Mouse (Mus musculus): ENCODE data around the gene Rsph3b. TPM values are rescaled to one million over a fixed set of nuclear protein-coding genes. Genes with fewer than 3 reads are reported as not detected.
"Not testable (repeated sequence)": the region's sequence is repeated elsewhere in the genome, so short reads cannot be mapped to it uniquely, and the experiment has no call there.

Gene Rsph3b
- total RNA-seq, 2 experiments from 2014 or later: 20.3 to 26.5 TPM

DNA sequence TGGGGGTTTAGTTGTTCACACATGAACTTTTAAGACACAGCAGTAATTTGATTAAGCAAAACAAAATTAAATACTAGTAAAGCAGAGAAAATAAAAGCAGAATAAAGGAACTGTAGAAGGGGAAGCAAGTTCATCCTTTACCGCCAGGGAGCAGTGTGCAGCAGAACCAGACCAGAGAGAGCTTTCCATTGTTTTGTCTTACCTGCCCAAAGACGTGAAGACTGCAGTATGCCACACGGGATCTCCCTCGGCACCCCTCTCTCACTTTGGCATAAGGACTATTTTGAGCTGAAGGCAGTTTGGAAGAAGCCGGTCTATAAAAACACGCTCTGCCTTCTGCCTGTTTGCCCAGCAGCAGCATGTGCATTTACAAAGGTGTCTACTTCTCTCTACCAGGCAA, 16.9 kb upstream of the Rsph3b start:
- peak; percentile 47 for TF ChIP-seq CTCF (IDR thresholded peaks at IDR 0.05)
- H3K27ac ChIP-seq; H3K4me3 ChIP-seq; DNase-seq; intact Hi-C loops (cut with DNase I): not testable (repeated sequence)

DNA sequence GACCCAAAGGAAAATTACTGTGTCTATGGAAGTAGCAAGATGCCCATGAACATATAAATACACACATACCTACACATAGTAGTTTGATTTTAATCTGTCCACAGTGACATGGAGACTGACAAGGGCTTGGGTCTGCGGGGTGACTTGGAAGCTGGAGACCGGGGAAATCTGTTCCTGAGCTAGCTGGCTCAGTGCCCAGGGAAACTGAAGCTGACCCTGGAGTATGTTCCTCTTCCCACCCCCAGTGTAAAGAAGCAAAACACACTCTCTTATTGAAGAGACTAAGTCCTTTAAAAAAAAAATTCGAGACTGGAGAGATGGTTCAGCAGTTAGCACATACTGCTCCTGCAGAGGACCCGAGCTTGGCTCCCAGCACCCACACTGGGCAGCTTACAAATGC, 14.5 kb upstream of the Rsph3b start:
- H3K4me3 ChIP-seq; intact Hi-C loops (cut with DNase I); H3K27ac ChIP-seq: not testable (repeated sequence)
- DNase-seq: peak; percentile 26

DNA sequence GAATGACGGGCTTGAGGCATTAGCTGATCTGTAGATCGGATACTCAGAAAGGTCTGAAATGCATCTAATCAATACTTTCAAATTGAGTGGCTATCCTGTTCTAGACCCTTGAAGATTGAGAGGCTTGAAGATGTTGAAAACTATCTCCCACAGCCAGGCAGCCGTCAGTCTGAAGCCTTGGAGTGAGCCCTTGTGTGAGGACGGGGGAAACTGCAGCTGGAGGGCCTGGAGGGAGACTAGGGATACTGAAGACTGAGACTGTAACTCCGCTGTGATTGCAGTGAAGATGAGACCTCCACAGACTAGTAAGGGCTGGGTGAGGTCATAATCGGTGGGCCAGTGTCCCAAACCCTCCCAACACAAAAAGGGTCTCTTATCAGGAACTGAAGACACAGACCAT, 13.9 kb upstream of the Rsph3b start:
- H3K27ac ChIP-seq; DNase-seq; H3K4me3 ChIP-seq; intact Hi-C loops (cut with DNase I): not testable (repeated sequence)

DNA sequence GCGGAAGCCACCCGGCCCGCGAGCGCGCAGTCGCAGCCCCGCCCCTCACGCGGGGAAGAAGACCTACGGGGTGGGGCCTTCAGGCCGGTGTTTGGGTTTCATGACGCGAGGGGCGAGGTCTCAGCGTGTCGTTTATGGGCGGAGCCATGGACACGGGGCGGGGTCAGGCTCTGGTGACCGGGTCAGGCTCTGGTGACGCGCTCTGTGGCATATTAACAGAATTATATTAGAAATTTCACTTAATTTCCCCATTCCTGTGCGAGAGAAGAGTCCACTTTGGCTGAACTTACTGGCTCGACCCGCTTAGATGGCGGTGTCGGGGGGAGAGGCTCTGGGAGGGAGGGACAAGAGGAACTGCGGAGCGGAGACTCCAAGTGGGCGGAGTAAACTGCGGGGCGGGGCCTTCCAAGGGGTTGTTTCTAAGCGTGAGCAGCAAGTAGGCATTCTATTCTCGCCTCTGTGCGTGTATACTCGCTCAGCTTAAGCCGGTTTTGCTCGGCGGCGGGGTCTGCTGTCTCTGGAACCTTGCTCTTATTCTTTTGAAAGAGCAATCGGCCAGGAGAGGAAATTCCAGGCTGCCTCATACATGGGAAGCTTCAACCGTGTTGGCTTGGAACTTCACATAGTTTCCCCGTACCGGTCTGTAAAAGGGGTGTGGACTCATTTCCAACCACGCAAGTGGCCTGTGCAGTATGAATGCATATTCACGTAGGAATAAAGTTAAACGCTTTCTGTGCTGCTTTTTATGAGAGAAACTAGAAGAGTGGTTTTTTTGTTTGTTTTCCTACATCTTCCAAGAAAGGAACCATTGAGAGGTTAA, 12.9 kb upstream of the Rsph3b start:
- DNase-seq; intact Hi-C loops (cut with DNase I): not testable (repeated sequence)

DNA sequence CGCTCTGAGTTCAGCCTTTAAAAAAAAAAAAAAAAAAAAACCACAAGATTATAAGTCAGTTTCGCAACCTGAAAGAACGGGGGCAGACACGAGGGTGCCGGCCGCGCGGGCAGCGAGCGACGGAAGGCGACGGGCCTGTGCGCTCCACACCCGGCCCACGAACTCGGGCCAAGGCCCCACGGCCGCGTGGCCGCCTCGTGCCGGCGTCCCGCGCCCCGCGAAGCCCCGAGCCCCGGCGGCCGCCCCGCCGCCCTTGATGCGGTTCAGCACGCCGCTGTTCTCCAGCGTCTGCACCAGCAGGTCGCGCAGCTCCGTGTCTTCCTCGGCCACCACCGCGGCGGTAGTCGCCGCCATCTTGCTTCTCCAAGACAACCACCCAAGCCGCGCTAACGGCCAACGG, 12.3 kb upstream of the Rsph3b start, which contains the start of gene Tagap1:
Tagap1 (minus strand) TSS at position 381 of the 400 bp plus-strand sequence.
- intact Hi-C loops (cut with DNase I): not testable (repeated sequence)
- DNase-seq: peak; percentile 65
- Histone ChIP-seq H3K27ac (peak within 1 kb of the TSS; percentile 83), H3K4me3 (peak within 1 kb of the TSS; percentile 75)

More for the DNA sequence above, 12.9 kb upstream of the Rsph3b start:
- Histone ChIP-seq H3K27ac (peak overlapping the region; percentile 83), H3K4me3 (peak overlapping the region; percentile 65)

DNA sequence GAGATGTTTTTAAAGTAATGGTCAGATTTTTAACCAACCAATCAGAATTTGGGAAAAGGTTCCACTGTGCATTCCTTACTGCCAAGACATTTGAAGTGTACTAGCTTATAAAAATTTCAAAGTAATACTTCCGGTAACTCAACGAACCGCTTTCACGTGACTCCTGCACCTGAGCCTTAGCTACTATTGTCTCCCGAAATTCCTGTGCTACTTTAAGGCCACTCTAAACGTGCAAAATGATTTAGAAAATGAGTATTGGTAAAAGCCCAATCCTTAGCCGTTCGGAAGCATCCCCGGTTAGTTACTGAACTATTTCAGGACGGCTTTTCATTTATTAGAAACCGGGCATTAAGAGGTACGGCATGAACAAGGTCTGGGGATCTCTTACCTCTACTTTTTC, 11.9 kb upstream of the Rsph3b start:
- peak overlapping the region; percentile 75 for H3K27ac ChIP-seq
- intact Hi-C loops (cut with DNase I); DNase-seq: not testable (repeated sequence)
- H3K4me3 ChIP-seq: peak overlapping the region; percentile 75

DNA sequence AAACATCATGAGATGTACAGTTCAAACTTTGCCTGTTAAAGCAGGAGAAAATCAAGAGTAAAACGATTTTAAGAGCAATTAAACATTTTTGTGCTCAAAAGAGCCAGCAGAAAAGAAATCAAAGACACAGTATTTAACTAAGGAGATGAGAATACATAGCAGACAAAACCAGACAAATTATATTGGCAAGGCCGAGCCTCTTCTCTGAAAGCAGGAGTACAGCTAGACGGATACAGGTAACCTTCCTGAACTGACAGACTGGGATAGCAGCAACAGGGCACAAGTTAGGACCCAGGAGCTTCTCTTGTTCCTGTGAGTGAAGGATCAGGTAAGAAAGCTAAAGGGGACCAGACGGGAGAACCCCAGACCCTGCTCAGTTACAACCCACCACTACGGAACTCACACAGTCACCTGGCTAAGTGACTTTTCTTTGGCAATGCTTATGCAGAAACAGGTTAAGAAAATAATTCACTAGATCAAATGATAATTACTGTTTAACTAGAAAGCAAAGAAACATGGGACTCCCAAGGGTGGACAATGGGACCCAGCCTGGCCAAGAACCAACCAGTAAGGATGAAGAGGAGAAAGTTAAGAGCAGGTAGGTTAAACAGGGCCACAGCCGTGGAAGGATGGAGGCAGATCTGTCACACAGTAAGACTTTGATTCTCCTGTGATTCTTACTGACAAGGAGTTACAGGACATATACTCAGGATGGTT, 11.2 kb upstream of the Rsph3b start:
- DNase-seq; intact Hi-C loops (cut with DNase I): not testable (repeated sequence)
- Histone ChIP-seq H3K27ac (peak overlapping the region; percentile 66), H3K4me3 (peak overlapping the region; percentile 75)

DNA sequence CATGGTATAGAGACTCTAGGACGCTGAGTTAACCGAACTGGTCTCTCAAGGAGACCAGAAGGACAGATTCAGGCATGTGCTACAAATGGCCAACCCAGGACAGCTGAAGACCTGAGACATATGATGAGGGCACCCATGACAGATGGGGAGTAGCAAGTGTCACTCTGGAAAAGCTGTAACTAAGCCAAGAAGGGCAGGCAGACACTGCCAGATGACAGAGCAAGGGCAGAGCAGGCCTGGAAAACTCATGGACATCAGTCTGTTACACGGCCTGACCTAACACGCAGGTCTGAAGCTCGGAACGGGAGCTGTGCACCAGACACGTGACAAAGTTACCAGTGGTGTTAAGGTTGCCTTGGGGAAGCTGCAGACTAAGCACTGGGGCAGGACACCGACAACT, 10.4 kb upstream of the Rsph3b start:
- H3K4me3 ChIP-seq; intact Hi-C loops (cut with DNase I): not testable (repeated sequence)
- peak overlapping the region; percentile 66; the same call in 1 of the 2 replicates for H3K27ac ChIP-seq
- DNase-seq: peak; percentile 43

DNA sequence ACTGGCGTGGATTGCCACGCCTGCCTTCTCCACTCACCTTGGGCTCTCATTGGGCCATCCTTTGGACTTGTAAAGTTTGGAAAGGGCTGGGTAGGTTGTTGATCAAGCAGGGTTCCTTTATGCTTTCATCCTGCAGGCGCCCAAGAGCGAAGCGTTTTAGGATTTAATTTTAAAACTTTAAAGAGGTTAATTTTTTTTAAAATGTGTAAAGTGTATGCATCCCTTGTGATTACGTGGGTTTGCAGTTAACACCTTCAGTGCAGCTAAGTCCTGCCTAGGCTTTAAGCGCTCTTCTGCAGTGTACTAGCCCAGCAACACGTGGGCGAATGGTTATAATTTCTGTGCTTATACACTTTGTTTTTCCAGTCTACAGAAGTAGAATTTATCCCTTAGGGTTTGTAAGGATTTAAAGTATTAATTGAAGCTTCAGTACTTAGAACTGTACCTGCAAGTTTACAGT, 317 bp upstream of the Rsph3b start:
- Histone ChIP-seq H3K4me3 (peak overlapping the region; percentile 76), H3K27ac (peak overlapping the region; percentile 91)
- intact Hi-C loops (cut with DNase I); DNase-seq: not testable (repeated sequence)

DNA sequence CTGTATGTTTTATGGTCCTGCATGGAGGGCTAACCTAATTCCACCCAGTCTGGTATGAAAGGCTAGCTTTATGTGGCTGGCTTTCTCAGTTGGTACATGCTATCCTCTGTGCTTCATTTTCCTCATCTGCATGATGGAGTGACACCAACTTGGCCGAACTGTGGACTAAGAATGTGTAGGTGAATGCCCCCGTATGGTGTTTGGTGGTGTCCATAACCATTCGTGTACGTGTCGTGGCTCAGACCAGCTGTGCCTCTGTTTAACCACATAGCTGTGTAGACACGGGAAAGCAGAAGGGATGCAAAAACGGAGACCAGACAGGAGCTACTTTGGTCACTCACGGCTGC, 872 bp downstream of the Rsph3b start:
- H3K4me3 ChIP-seq: peak overlapping the region; percentile 76
- H3K27ac ChIP-seq; DNase-seq; intact Hi-C loops (cut with DNase I): not testable (repeated sequence)

DNA sequence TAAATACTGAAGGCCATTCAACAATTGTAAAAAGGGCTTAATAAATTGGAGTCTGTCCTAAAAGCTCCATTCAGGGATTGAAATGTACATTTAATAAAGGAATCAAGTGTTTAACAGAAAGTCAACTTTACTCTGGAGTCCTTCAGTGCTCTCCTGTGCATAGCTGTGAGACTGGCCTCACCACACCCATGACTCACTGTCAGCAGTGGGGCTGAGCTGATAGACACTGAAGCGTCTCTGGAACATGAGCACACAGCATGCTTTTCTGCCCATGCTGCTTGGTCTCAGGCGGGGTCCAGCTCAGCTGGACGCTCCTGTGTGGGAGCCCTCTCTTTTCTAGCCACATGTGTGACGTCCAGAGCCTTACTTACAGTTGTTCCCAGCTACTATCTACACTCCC, 5.9 kb downstream of the Rsph3b start:
- intact Hi-C loops (cut with DNase I); H3K27ac ChIP-seq; H3K4me3 ChIP-seq; DNase-seq: not testable (repeated sequence)

DNA sequence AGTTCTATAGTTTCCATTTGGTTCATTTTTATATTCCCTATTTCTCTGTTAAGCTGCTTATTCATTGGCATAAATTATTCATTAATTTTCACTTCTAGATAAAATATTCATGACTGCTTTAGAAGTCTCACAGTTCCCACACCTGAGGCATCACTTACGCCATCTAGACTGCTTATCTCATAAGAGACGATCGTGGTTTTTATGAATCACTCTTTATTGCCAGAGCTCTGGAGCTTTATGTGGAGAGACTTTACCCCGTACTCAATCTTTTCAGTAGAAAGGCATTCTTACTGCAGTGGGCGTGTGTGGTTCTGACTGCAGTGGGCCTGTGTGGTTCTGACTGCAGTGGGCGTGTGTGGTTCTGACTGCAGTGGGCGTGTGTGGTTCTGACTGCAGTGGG, 16.9 kb downstream of the Rsph3b start:
- DNase-seq; H3K4me3 ChIP-seq; H3K27ac ChIP-seq; intact Hi-C loops (cut with DNase I): not testable (repeated sequence)

DNA sequence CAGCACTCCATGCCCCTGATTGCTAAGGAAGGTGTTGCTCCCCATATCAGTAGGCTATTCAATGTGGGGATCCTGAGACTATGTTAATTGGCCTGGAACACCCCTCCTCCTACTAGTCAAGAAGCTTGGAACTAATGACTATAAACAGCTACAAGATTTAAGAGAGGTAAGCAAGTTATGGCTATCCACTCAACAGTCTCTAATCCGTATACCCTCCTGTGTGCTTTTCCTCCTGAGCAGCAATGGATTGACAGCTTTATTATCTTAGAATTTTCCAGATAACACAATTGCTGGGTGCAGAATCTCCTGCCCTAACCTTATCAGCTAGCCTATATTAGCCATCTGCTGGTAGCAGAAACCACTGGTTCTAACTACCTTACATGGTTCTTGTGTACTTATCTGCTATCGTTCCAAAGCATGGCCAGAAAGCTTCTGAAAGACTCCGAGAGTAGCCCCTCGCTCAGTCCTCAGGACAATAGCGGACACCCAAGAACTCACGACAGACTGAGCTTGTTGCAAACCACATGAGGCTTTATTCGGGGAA, 28.1 kb downstream of the Rsph3b start:
- intact Hi-C loops (cut with DNase I); DNase-seq; H3K27ac ChIP-seq; H3K4me3 ChIP-seq: not testable (repeated sequence)

DNA sequence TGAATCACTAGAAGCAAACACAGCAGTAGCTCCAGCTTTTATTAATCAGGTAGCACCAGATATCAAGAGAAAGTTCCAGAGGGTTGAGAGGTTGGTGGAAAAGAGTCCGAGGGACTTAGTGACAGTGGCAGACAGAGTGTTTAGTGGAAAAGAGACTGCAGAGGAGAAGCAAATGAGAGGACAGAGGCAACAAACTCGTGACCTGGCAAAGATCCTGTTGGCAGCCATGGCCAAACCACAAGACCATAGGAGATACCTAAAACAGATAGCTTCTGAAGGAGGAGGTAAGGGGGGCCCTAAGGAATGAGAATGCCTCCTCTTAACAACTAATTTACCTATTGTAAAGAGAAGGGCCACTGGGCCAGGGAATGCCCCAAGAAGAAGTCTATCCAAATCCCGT, 29.1 kb downstream of the Rsph3b start:
- DNase-seq; H3K27ac ChIP-seq; intact Hi-C loops (cut with DNase I); H3K4me3 ChIP-seq: not testable (repeated sequence)

DNA sequence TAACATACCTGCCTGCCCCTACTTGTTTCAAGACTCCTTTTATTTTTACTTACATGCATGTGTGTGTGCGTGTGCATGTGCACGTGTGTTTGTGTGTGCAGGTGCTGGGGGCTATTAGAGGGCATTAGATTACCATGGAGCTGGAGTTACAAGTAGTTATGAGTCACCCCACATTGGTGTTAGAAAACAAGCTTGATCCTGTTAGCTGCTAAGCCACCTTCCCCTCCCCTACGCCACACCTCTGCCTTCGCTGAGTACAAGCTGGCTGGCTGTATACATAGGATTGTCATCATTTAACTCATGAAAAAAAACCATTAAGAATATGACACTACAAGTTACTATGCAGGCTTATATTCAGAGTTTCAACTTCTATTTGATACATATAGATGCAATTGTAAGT, 33.2 kb downstream of the Rsph3b start:
- intact Hi-C loops (cut with DNase I); DNase-seq; H3K27ac ChIP-seq; H3K4me3 ChIP-seq: not testable (repeated sequence)

DNA sequence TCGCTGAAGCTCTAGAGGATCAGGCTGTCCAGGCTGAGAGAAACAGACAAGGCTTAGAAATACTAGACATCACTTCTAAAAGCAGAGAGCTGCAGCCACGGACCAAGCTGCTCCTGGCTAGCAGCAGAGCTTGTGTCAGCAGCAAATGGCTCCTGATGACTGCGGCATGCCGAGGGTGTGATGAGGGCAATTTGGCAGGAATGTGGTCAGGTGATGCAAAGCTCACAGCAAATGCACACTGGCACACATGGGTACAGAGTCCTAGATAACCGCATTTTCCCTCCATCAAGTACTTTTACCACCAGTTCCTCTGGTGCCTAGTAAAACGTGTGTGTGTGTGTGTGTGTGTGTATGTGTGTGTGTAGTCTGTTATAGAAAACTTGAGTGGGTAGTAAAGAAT, 34.4 kb downstream of the Rsph3b start:
- intact Hi-C loops (cut with DNase I); DNase-seq; H3K27ac ChIP-seq; H3K4me3 ChIP-seq: not testable (repeated sequence)

DNA sequence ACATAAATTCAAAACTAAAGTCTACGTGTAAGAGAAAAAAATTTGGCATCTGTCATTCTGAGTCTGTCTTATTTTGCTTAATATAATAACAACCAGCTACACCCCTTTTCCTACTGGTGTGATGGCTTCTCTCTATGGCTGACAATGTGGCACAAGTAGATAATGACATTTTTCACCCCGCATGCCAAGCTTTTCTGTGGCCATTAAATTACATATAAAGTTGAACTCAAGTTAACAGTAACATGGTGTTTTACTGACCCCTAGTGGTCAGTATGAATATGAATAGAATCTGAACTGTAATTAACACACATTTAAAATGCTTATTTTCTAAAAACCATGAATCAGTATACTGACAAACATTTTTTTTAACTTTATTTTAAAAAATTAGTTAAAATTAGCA, 48.1 kb downstream of the Rsph3b start:
- intact Hi-C loops (cut with DNase I); H3K27ac ChIP-seq; DNase-seq; H3K4me3 ChIP-seq: not testable (repeated sequence)

DNA sequence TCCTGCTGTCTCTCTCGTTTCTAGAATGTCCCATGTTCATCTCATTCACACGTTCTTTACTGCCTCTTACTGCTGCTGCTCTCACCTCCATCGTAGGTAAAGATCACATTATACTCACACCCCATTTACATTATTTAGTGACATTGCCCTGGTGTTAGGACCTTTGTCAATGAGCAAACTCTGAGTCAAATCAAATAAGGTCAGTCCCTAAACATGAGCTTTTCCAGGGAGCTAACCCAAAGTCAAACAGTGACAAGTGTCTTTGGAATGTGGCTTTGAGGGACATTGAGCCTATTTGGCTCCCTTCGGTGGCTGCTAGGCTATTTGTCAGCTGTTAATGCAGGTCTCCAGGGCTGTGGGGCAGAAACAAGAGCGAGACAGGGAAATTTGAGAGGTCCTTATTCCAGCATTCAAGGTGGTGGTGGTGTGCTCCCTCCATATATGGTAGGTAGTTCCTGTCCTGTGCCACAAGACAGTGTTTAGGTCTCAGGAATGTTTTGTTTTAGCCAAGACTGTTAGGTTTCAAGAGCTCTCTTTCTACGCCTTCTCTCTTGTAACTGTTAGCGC, 50.4 kb downstream of the Rsph3b start:
- intact Hi-C loops (cut with DNase I); DNase-seq; H3K4me3 ChIP-seq; H3K27ac ChIP-seq: not testable (repeated sequence)
